Mouse (Mus musculus): Measurements from ENCODE around the gene Olfr1058. TPM values are rescaled to one million over a fixed set of nuclear protein-coding genes. Genes with fewer than 3 reads are reported as not detected.
"Not testable (repeated sequence)": the region's sequence is repeated elsewhere in the genome, so short reads cannot be mapped to it uniquely, and the experiment has no call there.

The Olfr1058 gene
- total RNA-seq (2021), result not detected
- long read RNA-seq, experiment 1, result 0 reads
- long read RNA-seq, experiment 2, result 0 reads

DNA sequence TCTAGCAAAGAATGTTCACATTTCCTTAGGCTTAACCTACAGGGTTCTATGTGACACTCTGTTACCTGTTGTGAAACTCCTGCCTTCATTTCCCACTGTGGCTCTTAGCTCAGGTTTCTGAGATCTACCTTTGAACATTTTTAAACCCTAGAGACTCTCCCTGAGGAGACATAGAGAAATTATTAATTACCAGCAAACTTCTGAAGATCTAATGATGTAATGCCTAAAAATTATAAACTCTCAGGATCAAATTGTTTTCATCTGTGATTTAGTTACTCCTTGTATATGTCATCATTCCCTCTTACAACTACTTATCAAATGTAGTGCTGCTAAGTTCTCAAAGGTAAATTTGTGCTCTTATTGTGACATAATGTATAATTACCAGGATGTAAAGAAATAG, at the start of gene Olfr1058:
Gene Olfr1058, minus strand, starts transcription at position 101 of the 400 bp plus-strand sequence.
- not testable (repeated sequence) for DNase-seq (ENCODE audit: low spot score)

DNA sequence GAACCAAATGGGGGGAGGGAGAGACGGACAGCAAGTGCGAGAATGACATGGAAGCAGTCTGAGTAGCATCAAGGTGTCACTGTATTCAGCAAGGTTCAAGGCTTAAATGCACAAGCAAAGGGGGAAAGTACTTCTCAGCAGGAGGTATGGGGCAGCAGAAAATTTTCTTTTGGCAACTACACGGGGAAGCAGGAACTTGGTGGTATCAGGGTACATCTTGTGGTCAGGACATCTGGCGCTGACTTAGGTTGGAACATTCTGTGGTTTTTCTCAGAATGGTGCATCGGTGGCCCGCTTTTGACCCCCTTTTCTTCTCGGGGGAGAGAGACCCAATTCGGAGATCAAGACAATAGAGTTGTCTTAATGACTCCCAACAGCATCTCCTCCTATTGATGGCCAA, 40.1 kb upstream of the Olfr1058 start:
- not testable (repeated sequence) for DNase-seq (ENCODE audit: low spot score)

DNA sequence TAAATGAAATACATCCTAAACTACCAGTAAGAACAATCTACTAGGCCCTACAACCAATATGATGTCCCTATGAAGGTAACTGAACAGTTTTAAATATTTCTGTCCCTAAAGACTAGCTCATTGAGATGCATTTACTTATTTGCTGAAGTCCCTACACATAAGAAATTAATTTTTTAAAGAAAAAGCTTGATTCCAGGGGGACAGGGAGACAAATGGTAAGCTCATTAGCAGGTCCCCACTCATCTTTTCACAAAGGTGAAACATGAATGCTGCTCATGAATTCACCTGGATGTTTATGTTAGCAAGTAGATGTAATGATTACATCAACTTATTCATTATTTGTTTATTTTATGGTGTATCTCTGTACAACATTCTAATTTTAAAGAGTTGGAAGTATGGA, 38.3 kb upstream of the Olfr1058 start, which contains the start of gene Olfr1062:
Gene Olfr1062, minus strand, starts transcription at position 101 of the 400 bp plus-strand sequence.
- not testable (repeated sequence) for DNase-seq (ENCODE audit: low spot score)

DNA sequence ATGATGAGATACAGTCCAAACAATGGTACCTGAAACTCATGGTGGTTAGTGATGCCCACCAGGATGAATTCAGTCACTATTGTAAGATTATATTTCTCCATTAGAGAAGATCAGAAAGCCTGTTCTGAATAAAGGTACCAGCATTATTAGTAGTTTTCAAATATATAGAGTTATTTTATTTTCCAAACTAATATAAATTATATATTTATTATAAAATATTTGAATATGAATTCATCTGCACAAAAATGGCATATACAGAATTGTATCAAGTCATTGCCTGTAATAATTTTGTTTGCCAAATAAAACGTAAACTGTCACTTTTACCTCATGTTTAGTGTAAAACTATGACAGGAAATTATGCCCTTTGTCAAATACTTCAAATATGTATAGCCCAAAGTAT, 25.6 kb upstream of the Olfr1058 start, which contains the start of gene Olfr1061:
Gene Olfr1061, minus strand, starts transcription at position 101 of the 400 bp plus-strand sequence.
- DNase-seq (ENCODE audit: low spot score), result no peak

DNA sequence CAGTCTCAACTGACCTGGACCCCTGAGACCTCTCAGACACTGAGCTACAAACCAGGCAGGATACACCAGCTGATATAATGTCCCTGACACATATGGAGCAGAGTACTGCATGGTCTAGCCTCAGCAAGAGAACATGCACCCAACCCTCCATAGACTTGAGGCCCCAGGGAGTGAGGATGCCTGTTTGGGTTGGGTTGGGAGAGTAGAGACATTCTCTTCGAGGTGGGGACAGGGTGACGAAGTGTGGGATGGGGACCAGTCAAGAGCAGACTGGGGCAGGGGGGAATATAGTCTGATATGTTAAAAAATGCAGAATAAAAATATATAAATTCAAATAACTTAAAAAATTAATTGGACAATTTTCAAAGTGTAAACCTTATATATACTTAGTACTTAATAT, 6.8 kb upstream of the Olfr1058 start:
- no peak for DNase-seq (ENCODE audit: low spot score)

DNA sequence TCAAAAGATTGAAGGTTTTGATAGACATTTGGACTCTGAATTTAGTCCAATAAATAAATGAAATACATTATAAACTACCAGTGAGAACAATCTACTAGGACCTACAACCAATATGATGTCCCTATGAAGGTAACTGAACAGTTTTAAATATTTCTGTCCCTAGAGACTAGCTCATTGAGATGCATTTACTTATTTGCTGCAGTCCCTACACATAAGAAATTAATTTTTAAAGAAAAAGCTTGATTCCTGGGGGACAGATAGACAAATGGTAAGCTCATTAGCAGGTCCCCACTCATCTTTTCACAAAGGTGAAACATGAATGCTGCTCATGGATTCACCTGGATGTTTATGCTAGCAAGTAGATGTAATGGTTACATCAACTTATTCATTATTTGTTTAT, 10.1 kb downstream of the Olfr1058 start, which contains the start of gene Olfr1057:
Gene Olfr1057, minus strand, starts transcription at position 101 of the 400 bp plus-strand sequence.
- DNase-seq (ENCODE audit: low spot score), result no peak

DNA sequence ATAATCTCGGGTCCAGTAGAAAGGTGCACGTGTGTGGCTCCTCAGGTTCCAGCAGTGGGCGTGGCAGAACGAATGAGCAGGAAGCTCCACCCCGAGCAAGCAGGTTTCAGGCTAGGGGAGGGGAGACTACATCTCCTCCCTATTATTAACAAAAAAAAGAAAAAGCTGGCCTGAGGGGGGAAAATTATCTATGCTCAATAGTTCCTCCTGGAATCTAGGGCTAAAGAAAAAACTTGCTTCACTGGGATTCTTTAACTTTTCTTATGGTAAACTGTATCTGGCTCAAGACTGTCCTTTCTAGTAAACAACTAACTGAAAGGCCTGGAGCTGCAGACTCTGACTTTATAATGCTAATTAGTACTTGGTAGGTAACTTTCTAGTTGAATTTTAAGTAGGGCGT, 22.0 kb downstream of the Olfr1058 start:
- not testable (repeated sequence) for DNase-seq (ENCODE audit: low spot score)

DNA sequence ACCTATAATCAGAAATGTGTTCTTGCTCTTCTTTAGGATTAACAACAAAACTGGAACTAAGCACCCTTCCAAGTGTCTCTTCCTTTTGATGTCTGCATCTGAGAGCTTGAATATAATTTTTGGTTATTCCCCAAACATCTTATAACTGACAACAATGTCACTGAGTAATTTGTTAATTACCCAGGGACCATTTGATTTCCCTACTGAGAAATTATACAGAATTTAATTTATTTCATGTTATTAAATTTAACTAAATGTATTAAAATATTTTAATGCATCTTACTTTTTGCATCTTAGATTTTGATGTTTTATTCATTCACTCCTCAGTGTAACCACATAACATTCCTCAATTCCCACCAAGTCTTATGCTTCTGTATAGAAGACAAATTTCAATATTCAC, 26.0 kb downstream of the Olfr1058 start, which contains the start of gene Olfr1056:
Gene Olfr1056, minus strand, starts transcription at position 101 of the 400 bp plus-strand sequence.
- no peak for DNase-seq (ENCODE audit: low spot score)

DNA sequence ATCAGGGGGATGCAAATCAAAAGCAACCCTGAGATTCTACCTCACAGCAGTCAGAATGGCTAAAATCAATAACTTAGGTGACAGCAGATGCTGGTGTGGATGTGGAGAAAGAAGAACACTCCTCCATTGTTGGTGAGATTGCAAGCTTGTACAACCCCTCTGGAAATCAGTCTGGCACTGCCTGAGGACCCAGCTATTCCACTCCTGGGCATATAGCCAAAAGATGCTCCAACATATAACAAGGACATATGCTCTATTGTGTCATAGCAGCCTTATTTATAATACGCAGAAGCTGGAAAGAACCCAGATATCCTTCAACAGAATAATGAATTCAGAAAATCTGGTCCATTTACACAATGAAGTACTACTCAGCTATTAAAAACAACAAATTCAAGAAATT, 36.6 kb downstream of the Olfr1058 start:
- not testable (repeated sequence) for DNase-seq (ENCODE audit: low spot score)

DNA sequence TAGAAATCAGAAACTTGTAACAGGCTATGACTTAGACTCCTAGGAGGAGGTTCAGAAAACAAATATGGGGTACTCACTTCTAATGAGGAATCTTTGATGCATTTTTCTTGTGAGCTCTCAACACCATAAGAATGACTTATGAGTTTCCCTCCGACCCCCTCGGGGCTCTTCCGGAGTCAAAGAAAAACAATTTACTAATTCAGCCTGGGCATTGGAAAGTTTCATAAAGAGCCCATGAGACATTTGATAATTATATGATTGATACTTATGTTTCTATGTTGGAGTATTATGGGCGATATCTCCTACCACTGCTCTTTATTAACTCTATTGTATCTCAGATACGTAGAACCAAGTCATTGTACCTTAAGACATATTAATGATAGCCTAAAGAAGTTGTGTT, 38.2 kb downstream of the Olfr1058 start, which contains the start of gene Olfr1055:
Gene Olfr1055, minus strand, starts transcription at position 101 of the 400 bp plus-strand sequence.
- DNase-seq (ENCODE audit: low spot score), result no peak

DNA sequence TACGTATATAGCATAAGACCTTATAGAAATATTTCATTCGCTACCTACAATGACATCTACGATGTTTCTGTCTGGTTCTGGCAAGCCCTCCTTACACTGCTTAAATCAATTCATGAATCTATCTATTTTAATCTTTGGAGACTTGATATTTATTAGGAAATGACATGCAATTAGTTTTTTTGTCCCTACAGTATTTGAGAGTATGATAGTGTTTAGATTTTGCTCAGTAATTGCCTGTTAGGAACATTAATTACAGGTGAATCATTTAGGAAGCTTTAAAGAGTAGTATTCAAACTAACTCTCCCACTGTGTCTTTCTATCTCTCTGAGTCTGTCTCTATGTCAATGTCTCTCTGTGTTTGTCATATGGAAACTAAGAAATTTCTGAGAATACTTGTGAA, 53.0 kb downstream of the Olfr1058 start, which contains the start of gene Olfr1054:
Gene Olfr1054, minus strand, starts transcription at position 101 of the 400 bp plus-strand sequence.
- DNase-seq (ENCODE audit: low spot score), result no peak

Other genes starting within 250 kb of the Olfr1058 start
- not detected for gene Olfr1040, start 241.8 kb downstream of the Olfr1058 start, total RNA-seq (2021)
- not detected for gene Olfr1042, start 226.7 kb downstream of the Olfr1058 start, total RNA-seq (2021)
- not detected for gene Olfr1043, start 221.0 kb downstream of the Olfr1058 start, total RNA-seq (2021)
- not detected for gene Olfr1044, start 210.7 kb downstream of the Olfr1058 start, total RNA-seq (2021)
- gene Olfr52, start 202.9 kb downstream of the Olfr1058 start, total RNA-seq (2021), result not detected
- gene Olfr1045, start 185.6 kb downstream of the Olfr1058 start, total RNA-seq (2021), result not detected
- gene Olfr1046, start 169.2 kb downstream of the Olfr1058 start, total RNA-seq (2021), result not detected
- not detected for gene Olfr1047, start 157.2 kb downstream of the Olfr1058 start, total RNA-seq (2021)
- gene Olfr1048, start 148.3 kb downstream of the Olfr1058 start, total RNA-seq (2021), result not detected
- not detected for gene Olfr1049, start 130.2 kb downstream of the Olfr1058 start, total RNA-seq (2021)
- not detected for gene Olfr1051, start 109.5 kb downstream of the Olfr1058 start, total RNA-seq (2021)
- gene Olfr1052, start 96.1 kb downstream of the Olfr1058 start, total RNA-seq (2021), result not detected
- gene Olfr1053, start 73.3 kb downstream of the Olfr1058 start, total RNA-seq (2021), result not detected
- gene Olfr1054, start 53.1 kb downstream of the Olfr1058 start, total RNA-seq (2021), result not detected
- gene Olfr1055, start 38.3 kb downstream of the Olfr1058 start, total RNA-seq (2021), result not detected
- gene Olfr1056, start 26.1 kb downstream of the Olfr1058 start, total RNA-seq (2021), result not detected
- not detected for gene Olfr1057, start 10.2 kb downstream of the Olfr1058 start, total RNA-seq (2021)
- not detected for gene Olfr1061, start 25.5 kb upstream of the Olfr1058 start, total RNA-seq (2021)
- gene Olfr1062, start 38.2 kb upstream of the Olfr1058 start, total RNA-seq (2021), result not detected
- not detected for gene Olfr1065, start 62.0 kb upstream of the Olfr1058 start, total RNA-seq (2021)
- not detected for gene Olfr1066, start 67.7 kb upstream of the Olfr1058 start, total RNA-seq (2021)
- gene Olfr228, start 98.8 kb upstream of the Olfr1058 start, total RNA-seq (2021), result not detected
- not detected for gene Olfr1076, start 119.9 kb upstream of the Olfr1058 start, total RNA-seq (2021)
- gene Olfr1079, start 153.9 kb upstream of the Olfr1058 start, total RNA-seq (2021), result not detected
- gene Olfr1080, start 169.7 kb upstream of the Olfr1058 start, total RNA-seq (2021), result not detected
- gene Olfr1082, start 210.4 kb upstream of the Olfr1058 start, total RNA-seq (2021), result not detected